Mouse (Mus musculus) liver, postnatal 0 days (tissue): ENCODE measurements around the gene Nsun3.

Experiments
- CTCF ChIP-seq: sonication (generic); IDR thresholded peaks from 2 replicates; pipeline ENCODE4 v1.5.1; 2016; ENCODE audit warnings: antibody characterized with exemption, low read depth
- EP300 ChIP-seq: IDR thresholded peaks from 2 replicates; pipeline ENCODE4 v1.6.1; 2016; ENCODE audit warnings: antibody characterized with exemption, low read depth, mild to moderate bottlenecking

GRCm38 (mm10) chr16:62778282-62778681 is 8.3 kb downstream of the Nsun3 start:
- no peak for TF ChIP-seq CTCF
- TF ChIP-seq EP300: no peak
